Mouse (Mus musculus) spleen, postnatal 0 days (tissue): ENCODE measurements around the gene Vps8. TPM values are rescaled to one million over a fixed set of nuclear protein-coding genes. Genes with fewer than 3 reads are reported as not detected.

Experiments
- polyA plus RNA-seq: library from polyadenylated mRNA; unstranded; fragments of >200 nt; fragmentation: Nextera tagmentation; extraction: Ambion mirVana; gene quantifications from 2 replicates; pipeline ENCODE4 v1.2.1, GENCODE M21; 2015

Gene Vps8
- 5.5 and 6.2 TPM in 2 replicates for polyA plus RNA-seq

GRCm38 (mm10) chr16:21422645-21423545 lies at the start of gene Vps8:
TSS of gene Vps8 (plus strand) at chr16:21423118.

Other genes starting within 250 kb of the Vps8 start
- gene Ephb3, start 218.4 kb upstream of the Vps8 start, polyA plus RNA-seq: 2.8 and 5.1 TPM in 2 replicates